In genomic region chr5:53999831-54000230, GRCm38 (mm10) we compare ENCODE assay signal across 8 mouse cellular contexts. TPM values are rescaled to one million over a fixed set of nuclear protein-coding genes. Genes with fewer than 3 reads are reported as not detected.
A peak's percentile ranks its signal among the peaks of the same experiment; 100 is the strongest.
DNase-seq lines count a peak whose midpoint lies in the region; ATAC-seq and TF ChIP-seq lines count a peak whose summit lies in the region.

No protein-coding gene starts in this region.

- H3K9ac ChIP-seq in lung, embryonic 14.5 days: peak overlapping the region; percentile 91
- no peak overlapping the region for H3K9ac ChIP-seq in embryonic facial prominence, embryonic 15.5 days
- peak overlapping the region; percentile 81; the same call in 1 of the 2 replicates for H3K9ac ChIP-seq in intestine, postnatal 0 days (ENCODE audit: low read depth, low read length)

- peaks cover 59% of the 10 kb centered on the region for H3K79me2 ChIP-seq in myocyte (ENCODE audit: control insufficient read depth, insufficient read depth)

- no peak for TF ChIP-seq POLR2A in myocyte (IDR thresholded peaks at IDR 0.05; ENCODE audit: insufficient read length, low read depth)

- WGBS in lung, embryonic 14.5 days: 0% methylated on average over 2 of the region's 2 CpGs
- 0% methylated on average over 2 of the region's 2 CpGs for WGBS in embryonic facial prominence, embryonic 15.5 days
- 6% methylated on average over 2 of the region's 2 CpGs for WGBS in intestine, postnatal 0 days

- 0 out of 2 replicates have a peak, but pooled peaks cover 3% of the 10 kb centered on the region for H3K4me1 ChIP-seq in lung, embryonic 14.5 days (ENCODE audit: insufficient read depth)
- peaks cover 28% of the 10 kb centered on the region for H3K4me1 ChIP-seq in embryonic facial prominence, embryonic 15.5 days
- H3K4me1 ChIP-seq in intestine, postnatal 0 days (replicated peaks; ENCODE audit: control insufficient read depth, insufficient read depth, low read length): peaks cover 3% of the 10 kb centered on the region; the same call in 1 of the 2 replicates

- H3K27me3 ChIP-seq in lung, embryonic 14.5 days (ENCODE audit: insufficient read depth, low read length): no peaks in the 10 kb centered on the region
- H3K27me3 ChIP-seq in embryonic facial prominence, embryonic 15.5 days: no peaks in the 10 kb centered on the region
- no peaks in the 10 kb centered on the region for H3K27me3 ChIP-seq in intestine, postnatal 0 days (replicated peaks; ENCODE audit: control insufficient read depth, insufficient read depth, low read length)
- H3K27me3 ChIP-seq in myocyte (ENCODE audit: control insufficient read depth, insufficient read depth, insufficient read length): no peaks in the 10 kb centered on the region

- peak; percentile 71 for DNase-seq in lung, embryonic 14.5 days
- no peak for DNase-seq in lung, adult 18-20 months
- no peak for DNase-seq in cerebellum, postnatal 4 days (ENCODE audit: low spot score in 2 of 2)
- no peak for DNase-seq in yolk sac, embryonic 10.5 days (ENCODE audit: low spot score)
- DNase-seq in adrenal gland, postnatal 10 days: no peak

- H3K27ac ChIP-seq in lung, embryonic 14.5 days (ENCODE audit: low read depth): no peak overlapping the region
- peak overlapping the region; percentile 18; the same call in 1 of the 2 replicates for H3K27ac ChIP-seq in embryonic facial prominence, embryonic 15.5 days (replicated peaks)
- no peak overlapping the region for H3K27ac ChIP-seq in intestine, postnatal 0 days (ENCODE audit: low read depth, low read length)

- no peaks in the 10 kb centered on the region for H3K36me3 ChIP-seq in lung, embryonic 14.5 days (ENCODE audit: insufficient read depth)
- no peaks in the 10 kb centered on the region for H3K36me3 ChIP-seq in embryonic facial prominence, embryonic 15.5 days
- no peaks in the 10 kb centered on the region for H3K36me3 ChIP-seq in intestine, postnatal 0 days (ENCODE audit: control insufficient read depth, insufficient read depth)
- peaks cover 6% of the 10 kb centered on the region for H3K36me3 ChIP-seq in myocyte (ENCODE audit: control insufficient read depth, insufficient read depth)

- no peaks in the 10 kb centered on the region for H3K9me3 ChIP-seq in lung, embryonic 14.5 days (ENCODE audit: low read depth, low read length)
- H3K9me3 ChIP-seq in embryonic facial prominence, embryonic 15.5 days (replicated peaks): no peaks in the 10 kb centered on the region
- no peaks in the 10 kb centered on the region for H3K9me3 ChIP-seq in intestine, postnatal 0 days (ENCODE audit: control insufficient read depth)

- H3K4me2 ChIP-seq in lung, embryonic 14.5 days: peak overlapping the region; percentile 94
- peak overlapping the region; percentile 49 for H3K4me2 ChIP-seq in embryonic facial prominence, embryonic 15.5 days (replicated peaks)
- peak overlapping the region; percentile 86 for H3K4me2 ChIP-seq in intestine, postnatal 0 days (replicated peaks; ENCODE audit: low read depth)
- peak overlapping the region; percentile 89 for H3K4me2 ChIP-seq in myocyte (ENCODE audit: low read depth)

- no peak for TF ChIP-seq CTCF in lung, embryonic 14.5 days (IDR thresholded peaks at IDR 0.05; ENCODE audit: low read depth)
- no peak for TF ChIP-seq CTCF in intestine, postnatal 0 days (IDR thresholded peaks at IDR 0.05; ENCODE audit: low read depth)

- peak overlapping the region; percentile 91 for H3K4me3 ChIP-seq in lung, embryonic 14.5 days (ENCODE audit: low read depth, low read length)
- peak overlapping the region; percentile 95 for H3K4me3 ChIP-seq in embryonic facial prominence, embryonic 15.5 days (replicated peaks)
- H3K4me3 ChIP-seq in intestine, postnatal 0 days (ENCODE audit: low read depth, low read length): peak overlapping the region; percentile 90
- H3K4me3 ChIP-seq in myocyte: peak overlapping the region; percentile 82

- peak overlapping the region; percentile 96 for H3ac ChIP-seq in myocyte (ENCODE audit: control insufficient read depth, insufficient read length)

- ATAC-seq in lung, embryonic 14.5 days (ENCODE audit: insufficient read depth): no peak
- ATAC-seq in embryonic facial prominence, embryonic 15.5 days (ENCODE audit: insufficient number of reproducible peaks, low FRiP score, low TSS enrichment, low read depth): no peak
- ATAC-seq in intestine, postnatal 0 days: no peak

TF ChIP-seq in myocyte, 11 proteins besides CTCF, POLR2A, EP300 and RAD21:
- TF ChIP-seq REST (IDR thresholded peaks at IDR 0.05; ENCODE audit: insufficient read depth, insufficient read length) (no peak), SRF (IDR thresholded peaks at IDR 0.05; ENCODE audit: control insufficient read depth, insufficient read length, low read depth) (no peak), MYOG (IDR thresholded peaks at IDR 0.05; ENCODE audit: control insufficient read depth in 1 of 3, insufficient read depth in 1 of 3, insufficient read length in 2 of 3, low read depth in 2 of 3) (peak in 1 of 3 experiments; percentile 7), CEBPB (IDR thresholded peaks at IDR 0.05; ENCODE audit: insufficient read depth, poor library complexity, severe bottlenecking) (no peak), MYOD1 (IDR thresholded peaks at IDR 0.05; ENCODE audit: control insufficient read depth in 1 of 3, insufficient read length in 2 of 3, low read depth in 2 of 3) (peak in 1 of 3 experiments; percentile 2)

RNA-seq across cellular contexts. Expression of gene Stim2, which starts 1.5 kb away (rescaled TPM):
- 28.2 and 30.8 TPM in 2 replicates for polyA plus RNA-seq in lung, embryonic 14.5 days (2014; fragmentation: Nextera tagmentation; extraction: Ambion mirVana)
- 23.5 and 24.4 TPM in 2 replicates for polyA plus RNA-seq in embryonic facial prominence, embryonic 15.5 days (2015; fragmentation: Nextera tagmentation; extraction: Ambion mirVana)
- 13.9 and 14.1 TPM in 2 replicates for polyA plus RNA-seq in intestine, postnatal 0 days (2015; fragmentation: Nextera tagmentation; extraction: Ambion mirVana)
- polyA plus RNA-seq in myocyte (2012; fragmentation: generic; extraction: Trizol): 23.6 TPM
- total RNA-seq in adrenal gland, postnatal 10 days (2021): 10 to 100 TPM; 28.7 to 35.1 TPM
